Mouse (Mus musculus) heart, adult 2 months (tissue): Measurements from ENCODE around the gene Tmem126b.

Experiments
- EP300 ChIP-seq: fragments of 200-500 bp; IDR thresholded peaks from 2 replicates; pipeline ENCODE4 v1.6.1; 2011; ENCODE audit warnings: low read depth, low read length, control low read depth; ENCODE audit not compliant: insufficient read depth
- POLR2A ChIP-seq: fragments of 200-500 bp; IDR thresholded peaks from 2 replicates; pipeline ENCODE4 v1.6.1; 2011; ENCODE audit warnings: mild to moderate bottlenecking, low read depth, low read length, control low read depth; ENCODE audit not compliant: insufficient read depth

- no peak for TF ChIP-seq POLR2A
- TF ChIP-seq EP300, result no peak
Observed at GRCm38 (mm10) chr7:90427006-90427405, 48.8 kb downstream of the Tmem126b start.
